Mouse (Mus musculus) skeletal muscle tissue, postnatal 0 days (tissue): Measurements from ENCODE around the gene Bcar3. TPM values are rescaled to one million over a fixed set of nuclear protein-coding genes. Genes with fewer than 3 reads are reported as not detected.

Source experiments
- microRNA counts: library from miRNA; unstranded; fragments of <30 nt; microRNA quantifications from one replicate; lab custom pipeline; 2015
- microRNA-seq, 2 experiments: library from miRNA; unstranded; fragments of <30 nt; microRNA quantifications; one replicate each; pipeline ENCODE4; 2016
- polyA plus RNA-seq: library from polyadenylated mRNA; unstranded; fragments of >200 nt; fragmentation: Nextera tagmentation; extraction: Ambion mirVana; gene quantifications from 2 replicates; pipeline ENCODE4 v1.2.1, GENCODE M21; 2015

The Bcar3 gene
- 9.2 and 13.2 TPM in 2 replicates for polyA plus RNA-seq

DNA sequence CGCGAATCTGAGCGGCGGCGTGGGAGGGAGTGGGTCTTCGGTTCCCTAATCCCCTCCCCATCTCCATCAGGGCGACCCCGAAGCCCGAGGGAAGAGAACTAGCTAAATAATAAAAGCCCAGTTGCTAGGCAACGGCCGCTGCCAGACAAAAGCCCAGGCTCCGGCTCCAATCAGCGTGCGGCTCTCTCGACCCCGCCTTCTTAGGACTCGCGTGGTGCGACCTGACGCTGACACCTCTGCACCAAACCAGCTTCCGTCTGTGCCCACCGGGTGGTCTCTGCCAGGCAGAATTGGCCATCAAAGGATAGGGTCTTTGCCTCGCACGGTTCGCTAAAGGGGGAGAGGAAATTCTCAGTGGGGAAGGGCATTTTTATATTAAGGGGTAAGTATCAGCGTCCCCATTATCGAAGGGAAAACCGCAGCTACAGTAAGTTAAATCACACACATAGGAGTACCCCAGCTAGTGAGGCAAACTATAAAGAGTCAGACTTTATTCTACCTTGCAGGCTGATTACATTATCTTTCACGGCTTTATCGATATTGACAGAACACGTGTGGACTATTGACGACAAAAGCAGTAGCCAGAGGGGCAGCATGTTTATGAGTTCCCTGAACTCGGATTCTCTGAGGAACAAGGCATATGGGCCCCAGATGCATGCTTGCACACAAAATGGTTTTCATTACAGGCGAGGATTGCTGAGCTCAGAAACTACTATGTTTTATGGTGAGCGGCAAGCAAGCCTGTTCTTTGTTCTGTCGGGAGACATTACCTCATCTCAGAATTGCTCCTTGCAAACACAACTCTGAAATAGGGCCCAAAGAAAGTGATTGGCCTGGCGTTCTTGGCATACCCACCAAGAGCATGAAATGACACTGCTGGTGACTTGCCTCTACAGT is at the start of gene Bcar3:
TSS of gene Bcar3 (plus strand) at position 183 of the 897 bp plus-strand sequence.

GRCm38 (mm10) chr3:122245215-122245877 is 48.6 kb upstream of the Bcar3 start, which contains the start of gene Gclm:
Gclm (plus strand) TSS chr3:122245557.

DNA sequence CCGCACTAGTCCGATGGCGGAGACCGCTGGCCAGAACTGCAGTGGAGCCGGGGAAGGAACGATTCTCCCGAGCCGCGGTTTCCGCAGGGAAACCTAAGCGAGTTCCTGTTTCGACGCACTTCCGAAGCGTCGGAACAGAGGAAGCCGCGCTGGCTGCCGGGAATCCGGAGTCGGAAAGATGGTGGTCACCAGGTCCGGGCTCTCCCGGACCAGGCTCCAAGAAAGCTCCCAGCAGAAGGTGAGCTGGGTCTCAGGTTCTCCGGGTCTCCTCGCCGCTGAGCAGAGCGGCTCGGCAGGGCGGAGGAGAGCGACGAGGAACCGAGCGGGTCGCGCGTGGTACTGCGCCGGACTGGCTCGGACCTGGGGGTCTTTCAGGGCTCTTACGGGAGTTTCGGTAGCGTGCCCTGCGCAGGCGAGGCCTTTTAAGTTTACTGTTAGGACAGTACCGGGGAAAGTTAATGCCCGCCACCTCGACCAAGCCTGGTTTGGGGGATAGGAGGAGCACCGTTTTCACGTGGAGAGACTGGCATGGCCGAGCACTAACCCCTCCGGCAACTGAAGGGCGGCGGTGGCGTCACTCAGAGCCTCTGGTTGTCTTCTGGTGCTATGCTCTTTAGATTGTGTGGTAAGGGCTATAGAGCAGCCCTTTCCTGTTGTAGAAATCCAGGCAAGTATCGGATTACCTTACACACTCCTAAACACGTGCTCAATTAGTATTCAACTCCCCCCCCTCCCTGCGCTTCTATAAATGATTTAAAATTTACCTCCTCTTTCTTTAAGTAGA is 19.5 kb upstream of the Bcar3 start, which contains the start of gene Dnttip2:
TSS of gene Dnttip2 (plus strand) at position 148 of the 784 bp plus-strand sequence.

MicroRNAs within 50 kb of the gene (microRNA counts, 519-probe panel; counts per million panel counts)
- microRNA mmu-miR-760 (lab: Ali Mortazavi, UCI) = 296 counts per million, percentile 58 among the panel's probes with 10 or more counts

Small RNAs within 50 kb of the gene (microRNA-seq; reads per million reads assigned to microRNA genes)
- gene Mir760 (9.7 to 10.4 reads per million in 2 experiments), gene Mir7657 (0 reads per million in 2 experiments)

Other genes starting within 250 kb of the Bcar3 start
- gene Abca4, start 249.7 kb upstream of the Bcar3 start, polyA plus RNA-seq = 0.80 and 1.5 TPM in 2 replicates
- 39.8 and 46.1 TPM in 2 replicates for gene Gclm, start 48.6 kb upstream of the Bcar3 start, polyA plus RNA-seq
- 35.1 and 37.3 TPM in 2 replicates for gene Dnttip2, start 19.7 kb upstream of the Bcar3 start, polyA plus RNA-seq